Comparison of ENCODE assay signal across 8 mouse cellular contexts in genomic region chr8:84856864-84857441, GRCm38 (mm10). TPM values are rescaled to one million over a fixed set of nuclear protein-coding genes. Genes with fewer than 3 reads are reported as not detected.
A peak's percentile ranks its signal among the peaks of the same experiment; 100 is the strongest.
DNase-seq lines count a peak whose midpoint lies in the region; ATAC-seq lines count a peak whose summit lies in the region.

Farsa (plus strand) TSS chr8:84856989.

- peak within 1 kb of the TSS; percentile 82 for H3K4me2 ChIP-seq in hindbrain, embryonic 11.5 days (replicated peaks; ENCODE audit: low read depth, low read length)

- H3K9ac ChIP-seq in hindbrain, embryonic 11.5 days (ENCODE audit: low read depth, low read length) = peak within 1 kb of the TSS; percentile 84

- H3K4me3 ChIP-seq in hindbrain, embryonic 11.5 days (ENCODE audit: low read depth, low read length) = peak within 1 kb of the TSS; percentile 92

- no peaks in the 10 kb centered on the region for H3K27me3 ChIP-seq in hindbrain, embryonic 11.5 days (ENCODE audit: control insufficient read depth, insufficient read depth, low read length)

- peaks cover 7% of the 10 kb centered on the region for H3K4me1 ChIP-seq in hindbrain, embryonic 11.5 days (replicated peaks; ENCODE audit: control insufficient read depth, insufficient read depth, low read length)

- peak within 1 kb of the TSS; percentile 52; the same call in 1 of the 2 replicates for H3K27ac ChIP-seq in hindbrain, embryonic 11.5 days (ENCODE audit: low read depth, low read length)

- ATAC-seq in hindbrain, embryonic 11.5 days (ENCODE audit: low FRiP score) = peak; percentile 89

- no peaks in the 10 kb centered on the region for H3K9me3 ChIP-seq in hindbrain, embryonic 11.5 days (ENCODE audit: control insufficient read depth, low read length)

- peaks cover 5% of the 10 kb centered on the region; the same call in 1 of the 2 replicates for H3K36me3 ChIP-seq in hindbrain, embryonic 11.5 days (ENCODE audit: control insufficient read depth, insufficient read depth, low read length)

- peak; percentile 86 for DNase-seq in Muller cell, postnatal 12 days (ENCODE audit: inconsistent ontology term)
- DNase-seq in cerebellum, adult 9-11 months = peak; percentile 93
- peak; percentile 80 to 97 for DNase-seq in frontal cortex, adult 2 months (ENCODE audit: extremely low spot score in 1 of 2, low spot score in 1 of 2)
- peak; percentile 96 for DNase-seq in hindbrain, embryonic 11.5 days (ENCODE audit: low spot score)
- peak; percentile 93 to 94 for DNase-seq in layer of hippocampus, postnatal 10 days (ENCODE audit: low spot score in 2 of 2)
- DNase-seq in lung, postnatal 10 days = peak; percentile 96
- peak; percentile 89 for DNase-seq in ovary, postnatal 36 days (ENCODE audit: low spot score)
- DNase-seq in thymus, postnatal 25 days = peak; percentile 90

- under 1% methylated on average over 39 of the region's 39 CpGs for WGBS in hindbrain, embryonic 11.5 days

RNA-seq across cellular contexts. Expression of gene Farsa, which starts in this region (rescaled TPM):
- polyA plus RNA-seq in frontal cortex, adult 2 months (2012; rRNA removed) = 59.6 and 59.7 TPM in 2 replicates
- 89.6 and 91.4 TPM in 2 replicates for polyA plus RNA-seq in hindbrain, embryonic 11.5 days (2014; fragmentation: Nextera tagmentation; extraction: Ambion mirVana)
- 10 to 100 TPM; 63.2 to 65.0 TPM for total RNA-seq in layer of hippocampus, postnatal 10 days (2021)

Comparison
In these comparisons a context has a peak if more than half of its experiments do, and no peak if none do; other contexts are left out.
1. Peak in every context shown above with its lines: DNase-seq, ATAC-seq, H3K4me3 ChIP-seq and H3K27ac ChIP-seq.